Mouse (Mus musculus) thymus, adult 2 months (tissue): Measurements from ENCODE around the gene Acap1. TPM values are rescaled to one million over a fixed set of nuclear protein-coding genes. Genes with fewer than 3 reads are reported as not detected.

Source experiments
- DNase-seq: peaks from one replicate; pipeline ENCODE4 v3.0.0; 2021
- H3K27ac ChIP-seq: fragments of 200-500 bp; 2 replicates; pipeline ENCODE4 v1.5.1; 2012; ENCODE audit warnings: low read length, control low read depth; ENCODE audit not compliant: control insufficient read depth, insufficient read depth
- H3K27me3 ChIP-seq: fragments of 200-500 bp; 2 replicates; pipeline ENCODE4 v1.6.1; 2012; ENCODE audit warnings: mild to moderate bottlenecking, low read length, moderate library complexity, mixed read lengths; ENCODE audit not compliant: control insufficient read depth, insufficient read depth
- H3K36me3 ChIP-seq: fragments of 200-500 bp; 2 replicates; pipeline ENCODE4 v1.6.1; 2012; ENCODE audit warnings: mild to moderate bottlenecking, low read length, moderate library complexity; ENCODE audit not compliant: control insufficient read depth, insufficient read depth
- H3K4me1 ChIP-seq: fragments of 200-500 bp; replicated peaks from 2 replicates; pipeline ENCODE4 v1.6.1; 2012; ENCODE audit warnings: low read length; ENCODE audit not compliant: control insufficient read depth, insufficient read depth
- H3K4me3 ChIP-seq: fragments of 200-500 bp; 2 replicates; pipeline ENCODE4 v1.5.1; 2012; ENCODE audit warnings: mild to moderate bottlenecking, low read length, control low read depth, moderate library complexity; ENCODE audit not compliant: control insufficient read depth, insufficient read depth
- CTCF ChIP-seq: fragments of 200-500 bp; IDR thresholded peaks from 2 replicates; pipeline ENCODE4 v1.5.1; 2012; ENCODE audit warnings: mild to moderate bottlenecking, control low read depth, low read length, moderate library complexity, borderline replicate concordance; ENCODE audit not compliant: control insufficient read depth, poor library complexity, insufficient read depth; ENCODE audit errors: extremely low read depth
- POLR2A ChIP-seq: fragments of 200-500 bp; IDR thresholded peaks from 2 replicates; pipeline ENCODE4 v1.6.1; 2012; ENCODE audit warnings: mild to moderate bottlenecking, low read length, control low read depth, moderate library complexity; ENCODE audit not compliant: control insufficient read depth, poor library complexity, insufficient read depth; ENCODE audit errors: extremely low read depth
- WGBS: fragments of 180-500 bp; shearing (Covaris S2); methylation state at CpG from one replicate; pipeline ENCODE4 v1.1.7; 2018; 5-methylcytosine and 5-hydroxymethylcytosine counted together
- polyA plus RNA-seq: library from polyadenylated mRNA; depleted of rRNA; stranded (reverse); fragments of >200 nt; gene quantifications from 2 replicates; pipeline ENCODE4 v1.2.3, GENCODE M21; 2012

Acap1 gene
- polyA plus RNA-seq, 1 experiment: 462 TPM

DNA sequence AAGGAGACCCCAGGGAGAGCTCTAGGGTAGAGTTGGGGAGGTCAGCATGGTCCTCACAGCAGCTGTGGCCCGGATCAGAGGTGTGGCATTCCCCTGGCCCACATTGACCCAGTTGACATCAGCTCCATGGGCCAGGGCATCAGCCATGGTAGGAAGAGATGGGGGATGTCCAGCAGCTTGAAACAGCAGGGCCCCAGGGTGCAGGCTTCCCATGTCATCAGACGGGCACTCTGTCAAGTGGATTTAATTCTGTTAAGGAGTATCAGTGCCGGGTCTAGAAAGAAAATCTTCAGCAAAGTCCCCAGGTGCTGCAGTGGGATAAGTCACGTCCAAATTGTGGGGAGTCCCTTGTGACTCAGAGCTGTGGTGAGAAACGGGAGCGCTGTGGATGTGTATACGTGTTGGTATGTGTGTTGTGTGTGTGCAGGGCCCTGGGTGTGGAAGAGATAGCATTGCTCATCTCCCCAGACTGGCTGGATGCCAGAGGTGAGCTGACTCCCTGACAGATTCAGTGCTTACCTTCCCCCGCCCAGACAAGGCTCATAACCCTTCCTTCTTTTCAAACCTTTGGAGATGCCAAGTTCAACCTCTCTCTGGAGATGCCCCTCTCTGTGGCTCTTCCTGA is 11.7 kb downstream of the Acap1 start:
- H3K27me3 ChIP-seq: no peaks in the 10 kb centered on the region
- no peak for DNase-seq
- H3K4me3 ChIP-seq: no peak overlapping the region
- no peak overlapping the region for H3K27ac ChIP-seq
- peaks cover 19% of the 10 kb centered on the region for H3K4me1 ChIP-seq
- TF ChIP-seq CTCF: no peak
- no peak for TF ChIP-seq POLR2A
- WGBS: 95% methylated on average over 8 of the region's 8 CpGs
- H3K36me3 ChIP-seq: peaks cover 54% of the 10 kb centered on the region

DNA sequence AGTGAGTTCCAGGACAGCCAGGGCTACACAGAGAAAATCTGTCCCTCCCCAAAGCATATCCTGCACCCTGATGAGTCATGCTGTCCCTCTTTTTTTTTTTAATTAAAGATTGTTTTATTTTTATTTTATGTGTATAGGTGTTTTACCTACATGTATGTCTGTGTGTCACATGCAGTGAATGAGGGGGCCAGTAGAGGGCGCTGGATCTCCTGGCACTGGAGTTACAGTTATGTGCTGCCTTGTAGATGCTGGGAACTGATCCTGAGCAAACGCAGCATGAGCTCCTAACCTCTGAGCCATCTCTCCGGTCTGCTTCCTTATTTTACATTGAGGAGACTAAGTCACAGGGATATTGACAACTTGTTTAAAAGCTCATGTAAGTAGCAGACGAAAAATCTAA is 12.3 kb downstream of the Acap1 start:
- WGBS: 91% methylated on average over 4 of the region's 4 CpGs
- peak; percentile 38; the same call in 1 of the 2 replicates for TF ChIP-seq CTCF
- no peak for TF ChIP-seq POLR2A
- peaks cover 49% of the 10 kb centered on the region for H3K36me3 ChIP-seq

DNA sequence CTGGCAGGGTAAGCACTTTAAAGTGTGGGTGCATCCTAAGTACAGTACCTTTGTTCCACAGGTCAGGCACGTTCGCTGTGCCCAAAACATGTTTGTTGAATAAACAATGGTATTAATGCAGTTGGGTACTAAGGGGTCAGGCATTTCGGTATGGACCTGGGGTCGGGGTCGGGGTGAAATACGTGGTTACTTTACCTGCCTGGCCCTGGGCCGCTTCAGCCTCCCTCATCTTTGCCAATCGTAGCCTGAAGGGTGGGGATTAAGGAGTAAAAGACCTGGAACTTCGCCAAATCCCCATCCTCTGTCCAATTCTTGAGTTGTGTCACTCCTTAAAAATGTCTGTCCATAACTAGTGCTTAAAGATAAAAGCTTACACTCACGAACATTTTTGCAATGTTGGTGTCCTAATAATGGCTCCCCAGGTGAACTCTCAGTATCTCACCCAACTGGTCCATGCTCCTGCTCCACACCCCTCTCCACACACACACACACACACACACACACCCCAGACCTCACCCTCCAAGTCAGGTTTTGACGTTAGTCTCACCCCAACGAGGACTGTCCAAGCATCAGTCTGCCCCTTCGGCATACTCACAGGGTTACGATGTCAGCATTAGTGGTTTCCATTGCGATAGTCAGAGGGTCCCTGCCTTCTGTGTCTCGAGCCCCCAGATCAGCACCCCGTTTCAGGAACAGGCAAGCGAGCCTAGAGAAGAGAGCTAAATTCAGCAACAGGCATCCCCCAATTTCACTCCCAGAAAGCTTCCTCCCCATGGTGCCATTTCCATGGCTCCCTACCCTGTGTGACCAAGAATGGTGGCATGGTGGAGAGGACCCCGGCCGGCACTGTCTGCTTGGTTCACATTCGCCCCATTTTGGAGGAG is 13.3 kb downstream of the Acap1 start:
- H3K4me3 ChIP-seq: 0 out of 2 replicates have a peak overlapping the region, but pooled peaks have one; percentile 39
- peak overlapping the region; percentile 10; the same call in 1 of the 2 replicates for H3K27ac ChIP-seq
- no peak for TF ChIP-seq POLR2A
- no peak for TF ChIP-seq CTCF
- H3K27me3 ChIP-seq: no peaks in the 10 kb centered on the region
- peaks cover 38% of the 10 kb centered on the region for H3K36me3 ChIP-seq
- H3K4me1 ChIP-seq: peaks cover 19% of the 10 kb centered on the region
- no peak for DNase-seq
- WGBS: 89% methylated on average over 21 of the region's 21 CpGs

More for the DNA sequence above, 12.3 kb downstream of the Acap1 start:
- Histone ChIP-seq H3K27me3 (no peaks in the 10 kb centered on the region), H3K4me1 (peaks cover 19% of the 10 kb centered on the region), H3K4me3 (no peak overlapping the region), H3K27ac (no peak overlapping the region)
- peak; percentile 71 for DNase-seq

DNA sequence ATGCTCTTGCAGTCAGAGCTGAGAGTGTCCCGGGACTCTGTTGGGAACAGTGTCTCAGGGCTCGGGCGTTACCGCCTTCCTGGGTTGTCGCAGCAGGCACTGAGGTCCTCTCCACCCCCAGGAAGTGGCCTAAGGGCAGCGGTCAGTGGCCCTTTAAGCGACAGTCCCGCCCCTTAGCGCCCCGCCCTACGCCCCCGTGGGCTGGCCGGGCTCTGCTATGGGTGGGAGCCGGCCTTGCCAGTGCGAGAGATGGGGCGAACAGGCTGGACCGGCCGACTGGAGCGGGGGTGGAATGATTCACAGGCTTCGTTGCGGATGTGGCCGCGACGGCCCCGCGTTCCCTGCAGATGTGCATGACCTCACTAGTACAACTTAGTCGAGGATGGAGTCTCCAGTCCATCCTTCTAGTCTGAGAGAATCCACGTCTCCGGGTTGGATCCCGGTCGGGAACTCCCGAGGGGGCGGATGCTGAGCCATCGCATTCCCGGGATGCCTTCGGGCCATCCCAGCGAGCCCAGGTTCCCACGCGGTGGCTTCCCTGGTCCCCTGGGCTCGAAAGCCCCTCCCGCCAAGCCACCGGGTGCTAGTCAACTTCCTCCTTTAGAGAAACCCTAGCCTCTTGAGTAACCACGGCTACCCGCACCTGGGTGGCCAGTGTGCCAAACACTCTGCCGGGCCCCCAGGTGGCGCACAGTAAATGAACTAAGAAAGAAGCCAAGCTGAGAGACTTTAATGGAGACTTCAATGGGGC is 14.3 kb downstream of the Acap1 start, which contains the start of gene Kctd11:
Kctd11 (minus strand) TSS at position 554 of the 751 bp plus-strand sequence.
- Histone ChIP-seq H3K27ac (peak within 1 kb of the TSS; percentile 10; the same call in 1 of the 2 replicates), H3K4me3 (peak within 1 kb of the TSS; percentile 39), H3K4me1 (peaks cover 19% of the 10 kb centered on the region), H3K36me3 (peaks cover 28% of the 10 kb centered on the region), H3K27me3 (no peaks in the 10 kb centered on the region)
- WGBS: 1% methylated on average over 46 of the region's 46 CpGs
- peak; percentile 70 for DNase-seq
- TF ChIP-seq POLR2A: no peak
- TF ChIP-seq CTCF: peak; percentile 75

DNA sequence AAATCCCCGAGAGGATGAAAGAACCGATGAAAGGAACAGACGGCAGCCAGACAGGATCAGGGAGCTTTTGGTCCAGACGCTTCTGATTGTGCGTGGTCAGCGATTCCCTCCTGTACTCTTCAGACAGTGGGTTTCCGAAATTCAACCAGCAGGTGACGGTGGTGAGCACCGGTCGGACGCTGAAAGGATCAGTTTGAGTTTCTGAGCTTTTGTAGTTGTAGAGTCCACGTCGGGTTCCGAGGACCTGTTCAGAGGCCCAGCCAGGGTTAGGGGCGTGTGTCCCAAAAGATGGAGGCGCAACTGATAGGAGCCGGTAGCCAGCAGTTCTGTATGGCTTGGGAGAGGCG is 14.9 kb downstream of the Acap1 start:
- Histone ChIP-seq H3K36me3 (peaks cover 23% of the 10 kb centered on the region), H3K4me1 (peaks cover 19% of the 10 kb centered on the region), H3K4me3 (peak overlapping the region; percentile 39), H3K27me3 (no peaks in the 10 kb centered on the region), H3K27ac (0 out of 2 replicates have a peak overlapping the region, but pooled peaks have one; percentile 4)
- TF ChIP-seq POLR2A (0 out of 2 replicates have a peak, but pooled peaks have one; percentile 9), CTCF (peak; percentile 69; the same call in 1 of the 2 replicates)
- DNase-seq: peak; percentile 66
- 4% methylated on average over 18 of the region's 18 CpGs for WGBS

DNA sequence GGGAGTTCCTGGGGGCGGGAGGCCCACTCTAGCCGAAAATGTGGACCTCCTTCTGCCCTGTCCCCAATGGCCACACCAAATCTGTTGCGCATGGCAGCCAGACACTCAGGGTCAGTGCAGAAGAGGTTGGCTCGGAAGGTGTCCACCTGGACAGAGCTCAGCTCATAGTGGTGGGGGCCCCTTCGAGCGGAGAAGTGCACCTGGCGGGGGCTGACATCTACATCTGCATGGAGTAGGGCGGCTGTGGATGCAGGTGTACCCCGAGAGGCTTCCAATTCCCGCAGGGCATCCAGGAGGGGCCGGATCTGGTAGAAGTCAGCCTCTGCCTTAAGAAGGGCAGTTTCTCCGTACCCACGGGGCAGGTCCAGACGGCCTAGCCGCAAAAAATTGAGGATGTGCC is 15.6 kb downstream of the Acap1 start:
- Histone ChIP-seq H3K36me3 (peaks cover 15% of the 10 kb centered on the region), H3K27ac (no peak overlapping the region), H3K4me1 (peaks cover 19% of the 10 kb centered on the region), H3K4me3 (no peak overlapping the region), H3K27me3 (no peaks in the 10 kb centered on the region)
- no peak for TF ChIP-seq CTCF
- DNase-seq: no peak
- 95% methylated on average over 15 of the region's 15 CpGs for WGBS
